Mouse (Mus musculus) forebrain, postnatal 0 days (tissue): ENCODE data around the gene Carmil1. TPM values are rescaled to one million over a fixed set of nuclear protein-coding genes. Genes with fewer than 3 reads are reported as not detected.

Source experiments
- ATAC-seq: fragments of 200-750 bp; cut with Nextera tagmentation; 2 replicates; pipeline ENCODE4 v1.8.0; 2017; ENCODE audit warnings: mild to moderate bottlenecking, moderate library complexity
- DNase-seq: peaks from one replicate; pipeline ENCODE4 v3.0.0-alpha.2; 2015
- H3K27ac ChIP-seq: fragments of 300-500 bp; sonication (generic); 2 replicates; pipeline ENCODE4 v1.5.1; 2014; ENCODE audit warnings: low read depth, mild to moderate bottlenecking, antibody characterized with exemption, low read length, moderate library complexity, mixed read lengths
- H3K27me3 ChIP-seq: fragments of 300-500 bp; sonication (generic); 2 replicates; pipeline ENCODE4 v1.6.1; 2014; ENCODE audit warnings: mild to moderate bottlenecking, low read length, mixed read lengths; ENCODE audit not compliant: insufficient read depth
- H3K36me3 ChIP-seq: fragments of 300-500 bp; sonication (generic); 2 replicates; pipeline ENCODE4 v1.6.1; 2014; ENCODE audit warnings: mild to moderate bottlenecking, moderate library complexity; ENCODE audit not compliant: insufficient read depth
- H3K4me1 ChIP-seq: fragments of 300-500 bp; sonication (generic); 2 replicates; pipeline ENCODE4 v1.6.1; 2014; ENCODE audit warnings: antibody characterized with exemption; ENCODE audit not compliant: insufficient read depth
- H3K4me2 ChIP-seq: fragments of 300-500 bp; sonication (generic); 2 replicates; pipeline ENCODE4 v1.6.1; 2014; ENCODE audit warnings: low read depth, mild to moderate bottlenecking, moderate library complexity
- H3K4me3 ChIP-seq: fragments of 300-500 bp; sonication (generic); 2 replicates; pipeline ENCODE4 v1.5.1; 2014; ENCODE audit warnings: low read depth, low read length, mixed read lengths
- H3K9ac ChIP-seq: fragments of 300-500 bp; sonication (generic); 2 replicates; pipeline ENCODE4 v1.6.1; 2014; ENCODE audit warnings: mild to moderate bottlenecking
- H3K9me3 ChIP-seq: fragments of 300-500 bp; sonication (generic); 2 replicates; pipeline ENCODE4 v1.6.1; 2016; ENCODE audit warnings: low read length
- CTCF ChIP-seq: sonication (generic); IDR thresholded peaks from 2 replicates; pipeline ENCODE4 v1.5.1; 2016; ENCODE audit warnings: antibody characterized with exemption, control low read depth, low read depth
- WGBS: fragments of 180-500 bp; shearing (Covaris S2); extraction: QIAGEN DNeasy Blood & Tissue Kit; methylation state at CpG from one replicate; pipeline ENCODE4 v1.1.7; 2014; 5-methylcytosine and 5-hydroxymethylcytosine counted together
- polyA plus RNA-seq: library from polyadenylated mRNA; unstranded; fragments of >200 nt; fragmentation: Nextera tagmentation; extraction: Ambion mirVana; gene quantifications from 2 replicates; pipeline ENCODE4 v1.2.1, GENCODE M21; 2015
- total RNA-seq: library from RNA; depleted of rRNA; stranded (reverse); fragments of >200 nt; gene quantifications from 2 replicates; pipeline ENCODE4 v1.2.3, GENCODE M21; 2014

The Carmil1 gene
- total and polyA plus RNA-seq, 2 experiments from 2014 or later = 30.2 to 47.9 TPM

- WGBS = 58% methylated on average over 6 of the region's 6 CpGs
- Histone ChIP-seq H3K27ac (no peak overlapping the region), H3K4me1 (peaks cover 10% of the 10 kb centered on the region; the same call in 1 of the 2 replicates), H3K36me3 (no peaks in the 10 kb centered on the region), H3K9me3 (no peaks in the 10 kb centered on the region), H3K4me3 (no peak overlapping the region), H3K9ac (no peak overlapping the region), H3K4me2 (no peak overlapping the region), H3K27me3 (no peaks in the 10 kb centered on the region)
- DNase-seq (no peak), ATAC-seq (no peak)
- no peak for TF ChIP-seq CTCF
Observed at GRCm38 (mm10) chr13:24206097-24206496, 74.5 kb downstream of the Carmil1 start.

DNA sequence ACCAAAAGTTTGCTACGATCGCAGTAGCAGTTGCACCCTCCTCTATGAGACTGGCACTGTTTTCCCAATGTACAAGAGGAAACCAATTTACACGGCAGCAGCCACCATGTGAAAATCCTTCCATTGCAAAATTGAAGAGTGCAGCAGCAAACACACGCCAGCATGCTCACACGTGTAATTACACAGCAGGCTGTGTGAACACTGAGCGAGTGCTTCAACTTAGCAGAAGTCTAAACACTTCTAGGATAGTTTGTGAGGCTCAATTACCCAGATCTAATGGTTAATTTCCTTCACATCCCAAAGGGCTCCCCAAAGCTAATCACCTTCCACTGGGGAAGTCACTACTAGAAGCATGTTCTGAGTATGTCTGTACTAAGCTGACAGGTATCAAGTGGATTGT is 78.3 kb downstream of the Carmil1 start:
- H3K9me3 ChIP-seq = no peaks in the 10 kb centered on the region
- whole genome bisulfite sequencing = 51% methylated on average over 6 of the region's 6 CpGs
- no peak overlapping the region for H3K27ac ChIP-seq
- no peaks in the 10 kb centered on the region for H3K27me3 ChIP-seq
- peaks cover 18% of the 10 kb centered on the region for H3K4me1 ChIP-seq
- ATAC-seq = peak; percentile 71
- H3K9ac ChIP-seq = no peak overlapping the region
- TF ChIP-seq CTCF = no peak
- no peak overlapping the region for H3K4me3 ChIP-seq
- no peak overlapping the region for H3K4me2 ChIP-seq
- H3K36me3 ChIP-seq = no peaks in the 10 kb centered on the region
- DNase-seq = peak; percentile 25

DNA sequence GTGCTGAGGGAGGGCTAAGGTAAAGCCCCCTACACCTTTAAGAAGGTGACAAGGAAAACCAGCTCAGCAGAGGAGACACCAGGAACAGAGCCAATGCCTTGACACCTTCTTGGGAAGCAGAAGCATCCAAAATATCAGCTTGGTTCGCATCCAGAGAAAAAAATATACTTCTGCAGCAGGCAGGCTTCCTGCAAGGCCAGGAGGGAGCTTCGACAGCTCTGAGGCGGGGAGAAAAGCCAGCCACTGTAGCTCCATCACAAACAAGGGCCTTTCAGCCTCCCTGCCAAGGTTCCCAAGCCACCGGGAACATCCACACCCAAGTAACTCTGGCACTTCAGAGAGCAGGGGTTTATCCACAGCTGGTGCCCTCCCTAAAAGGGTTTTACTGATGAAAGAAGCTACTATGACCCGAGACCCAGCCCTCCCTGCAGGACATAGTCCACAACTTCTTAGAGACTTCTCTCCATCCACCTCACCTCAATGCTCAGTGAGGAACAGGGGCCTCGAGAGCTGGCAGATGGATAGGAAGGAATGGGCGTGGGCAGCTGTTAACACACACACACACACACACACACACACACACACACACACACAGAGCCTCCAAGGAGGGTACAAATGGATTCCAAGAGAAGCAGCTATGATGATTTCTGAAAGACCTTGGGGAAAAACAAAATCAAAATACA is 80.6 kb downstream of the Carmil1 start:
- Histone ChIP-seq H3K27ac (peak overlapping the region; percentile 50; the same call in 1 of the 2 replicates), H3K27me3 (no peaks in the 10 kb centered on the region)

GRCm38 (mm10) chr13:24198396-24198924 is 82.1 kb downstream of the Carmil1 start:
- H3K27me3 ChIP-seq = no peaks in the 10 kb centered on the region
- H3K36me3 ChIP-seq = no peaks in the 10 kb centered on the region
- H3K4me3 ChIP-seq = no peak overlapping the region
- TF ChIP-seq CTCF = no peak
- H3K4me1 ChIP-seq = peaks cover 18% of the 10 kb centered on the region
- WGBS = 93% methylated on average over 2 of the region's 2 CpGs
- H3K9me3 ChIP-seq = no peaks in the 10 kb centered on the region
- no peak overlapping the region for H3K9ac ChIP-seq
- no peak overlapping the region for H3K4me2 ChIP-seq
- ATAC-seq (no peak), DNase-seq (no peak)
- no peak overlapping the region for H3K27ac ChIP-seq

More for the DNA sequence above, 80.6 kb downstream of the Carmil1 start:
- no peak overlapping the region for H3K9ac ChIP-seq
- no peak overlapping the region for H3K4me2 ChIP-seq
- H3K4me1 ChIP-seq = peaks cover 18% of the 10 kb centered on the region
- no peaks in the 10 kb centered on the region for H3K36me3 ChIP-seq
- TF ChIP-seq CTCF = no peak
- no peak overlapping the region for H3K4me3 ChIP-seq
- DNase-seq (peak; percentile 21), ATAC-seq (peak; percentile 35)
- 41% methylated on average over 7 of the region's 7 CpGs for WGBS
- no peaks in the 10 kb centered on the region for H3K9me3 ChIP-seq

DNA sequence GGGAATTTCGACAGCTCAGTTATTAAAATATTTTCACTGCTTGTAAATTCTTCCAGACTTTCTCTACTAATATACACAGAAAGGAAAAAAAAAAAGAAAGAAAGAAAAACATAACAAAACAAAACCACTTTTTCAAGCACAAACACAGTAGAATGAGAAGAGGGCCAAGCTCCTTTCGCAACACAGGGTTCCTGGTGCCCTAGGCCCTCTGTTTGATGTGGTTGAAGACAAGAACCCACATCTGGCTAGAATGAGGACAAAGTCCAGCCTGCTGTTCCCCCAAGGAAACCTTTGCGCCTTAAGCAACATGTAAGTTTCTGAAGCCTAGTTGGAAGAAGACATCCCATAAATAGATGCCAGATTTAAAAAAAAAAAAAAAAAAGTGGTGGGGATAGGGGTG is 85.2 kb downstream of the Carmil1 start:
- H3K27me3 ChIP-seq = no peaks in the 10 kb centered on the region
- H3K4me3 ChIP-seq = no peak overlapping the region

GRCm38 (mm10) chr13:24194018-24194417 is 86.6 kb downstream of the Carmil1 start:
- H3K9me3 ChIP-seq = no peaks in the 10 kb centered on the region
- no peaks in the 10 kb centered on the region for H3K27me3 ChIP-seq
- peak; percentile 50 for TF ChIP-seq CTCF
- ATAC-seq (no peak), DNase-seq (no peak)
- H3K9ac ChIP-seq = no peak overlapping the region
- H3K4me3 ChIP-seq = no peak overlapping the region
- H3K27ac ChIP-seq = no peak overlapping the region
- H3K4me2 ChIP-seq = no peak overlapping the region
- H3K36me3 ChIP-seq = no peaks in the 10 kb centered on the region
- WGBS = 87% methylated on average over 5 of the region's 5 CpGs
- no peaks in the 10 kb centered on the region for H3K4me1 ChIP-seq

More for the DNA sequence above, 85.2 kb downstream of the Carmil1 start:
- H3K9me3 ChIP-seq = no peaks in the 10 kb centered on the region
- ATAC-seq (no peak), DNase-seq (no peak)
- no peak for TF ChIP-seq CTCF
- no peak overlapping the region for H3K9ac ChIP-seq
- no peak overlapping the region for H3K4me2 ChIP-seq
- no peak overlapping the region for H3K27ac ChIP-seq
- WGBS = 90% methylated on average over 3 of the region's 3 CpGs
- H3K4me1 ChIP-seq = peaks cover 8% of the 10 kb centered on the region
- H3K36me3 ChIP-seq = no peaks in the 10 kb centered on the region

DNA sequence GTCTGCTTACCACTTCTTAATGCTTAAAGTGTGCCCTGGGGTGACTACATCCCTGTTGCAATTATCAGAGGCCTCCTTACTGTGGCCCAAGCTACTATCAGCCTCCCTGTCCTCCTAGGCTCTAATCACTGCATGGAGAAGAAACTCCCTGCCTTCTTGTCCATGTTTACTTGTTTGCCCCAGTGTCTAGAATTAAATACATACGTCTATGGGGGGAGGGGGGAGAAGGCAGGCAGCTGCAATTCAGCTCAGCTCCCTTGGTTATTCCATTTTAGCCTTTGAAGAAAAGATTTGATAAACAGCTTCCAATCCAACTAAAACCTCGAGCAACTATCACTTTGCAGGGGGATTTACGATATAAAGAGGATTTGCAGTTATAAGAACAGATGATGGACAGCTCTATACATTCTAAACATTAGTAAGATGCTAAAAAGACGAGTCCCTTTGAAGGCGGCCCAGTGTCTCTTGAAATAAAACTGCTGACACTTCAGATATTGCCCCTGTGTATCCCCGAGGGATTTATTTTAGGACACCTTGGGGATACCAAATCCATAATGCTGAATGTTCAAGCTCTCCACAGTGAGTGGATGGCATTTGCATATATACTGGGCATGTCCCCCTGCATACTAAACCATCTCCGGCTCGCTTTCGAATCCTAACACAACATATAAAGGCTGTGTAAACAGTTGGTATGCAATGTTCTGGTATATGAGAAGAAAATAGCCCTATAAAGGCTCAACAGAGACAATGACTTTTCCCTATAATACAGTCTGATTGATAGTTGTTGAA is 89.5 kb downstream of the Carmil1 start:
- TF ChIP-seq CTCF = no peak
- WGBS = 61% methylated on average over 9 of the region's 9 CpGs
- H3K27ac ChIP-seq = no peak overlapping the region
- DNase-seq (no peak), ATAC-seq (no peak; the same call in 1 of the 2 replicates)
- no peaks in the 10 kb centered on the region for H3K36me3 ChIP-seq
- H3K27me3 ChIP-seq = no peaks in the 10 kb centered on the region
- H3K4me2 ChIP-seq = no peak overlapping the region
- no peak overlapping the region for H3K9ac ChIP-seq
- no peaks in the 10 kb centered on the region for H3K4me1 ChIP-seq
- H3K4me3 ChIP-seq = no peak overlapping the region
- H3K9me3 ChIP-seq = no peaks in the 10 kb centered on the region
